Mouse (Mus musculus) lung, adult 18-20 months (tissue): ENCODE measurements around the gene Dock7.

ENCODE experiments used
- DNase-seq, 2 experiments: peaks; one replicate each; pipeline ENCODE4 v3.0.0; 2022; ENCODE audit warnings: mixed read lengths in 2 of 2

The Dock7 gene

GRCm38 (mm10) chr4:99121123-99121755 is 524 bp upstream of the Dock7 start:
- no peak for DNase-seq

GRCm38 (mm10) chr4:99119051-99119450 is 1.7 kb downstream of the Dock7 start:
- no peak for DNase-seq

GRCm38 (mm10) chr4:99115797-99116196 is 4.9 kb downstream of the Dock7 start:
- DNase-seq, result peak; percentile 20 to 40

GRCm38 (mm10) chr4:99111670-99112069 is 9.0 kb downstream of the Dock7 start:
- DNase-seq, result peak; percentile 24 to 41

GRCm38 (mm10) chr4:99108817-99109216 is 11.9 kb downstream of the Dock7 start:
- no peak for DNase-seq

GRCm38 (mm10) chr4:99102846-99103245 is 17.9 kb downstream of the Dock7 start:
- no peak for DNase-seq

GRCm38 (mm10) chr4:99100724-99101123 is 20.0 kb downstream of the Dock7 start:
- no peak for DNase-seq

GRCm38 (mm10) chr4:99091777-99092176 is 28.9 kb downstream of the Dock7 start:
- no peak for DNase-seq

- DNase-seq, result no peak
These were observed 29.5 kb downstream of the Dock7 start for GRCm38 (mm10) chr4:99091151-99091701.

- DNase-seq, result no peak
These were observed 32.8 kb downstream of the Dock7 start for GRCm38 (mm10) chr4:99087760-99088485.

GRCm38 (mm10) chr4:99083862-99084261 is 36.9 kb downstream of the Dock7 start:
- no peak for DNase-seq

- no peak for DNase-seq
These were observed 39.5 kb downstream of the Dock7 start for GRCm38 (mm10) chr4:99081169-99081568.

GRCm38 (mm10) chr4:99078005-99078404 is 42.7 kb downstream of the Dock7 start:
- no peak for DNase-seq

GRCm38 (mm10) chr4:99068806-99069205 is 51.9 kb downstream of the Dock7 start:
- DNase-seq, result no peak

- peak; percentile 12 to 20 for DNase-seq
These were observed 56.2 kb downstream of the Dock7 start for GRCm38 (mm10) chr4:99064524-99064923.

GRCm38 (mm10) chr4:99048581-99048980 is 72.1 kb downstream of the Dock7 start:
- DNase-seq, result no peak

- no peak for DNase-seq
These were observed 74.2 kb downstream of the Dock7 start for GRCm38 (mm10) chr4:99046471-99046870.

GRCm38 (mm10) chr4:99044854-99045253 is 75.9 kb downstream of the Dock7 start:
- no peak for DNase-seq

GRCm38 (mm10) chr4:99032921-99033320 is 87.8 kb downstream of the Dock7 start:
- peak; percentile 34 to 35 for DNase-seq

- no peak for DNase-seq
These were observed 90.0 kb downstream of the Dock7 start, which contains the start of gene Angptl3 for GRCm38 (mm10) chr4:99030686-99031085. Angptl3 (plus strand) TSS chr4:99030954.

GRCm38 (mm10) chr4:99028377-99028776 is 92.3 kb downstream of the Dock7 start:
- no peak for DNase-seq

GRCm38 (mm10) chr4:99022221-99022620 is 98.5 kb downstream of the Dock7 start:
- no peak for DNase-seq

GRCm38 (mm10) chr4:99011039-99011438 is 109.7 kb downstream of the Dock7 start:
- DNase-seq, result no peak

GRCm38 (mm10) chr4:99006319-99006718 is 114.4 kb downstream of the Dock7 start:
- DNase-seq, result no peak
